Mouse (Mus musculus) adrenal gland, postnatal 25 days (tissue): ENCODE measurements around the gene Naaladl2. TPM values are rescaled to one million over a fixed set of nuclear protein-coding genes. Genes with fewer than 3 reads are reported as not detected.
"Not testable (repeated sequence)": the region's sequence is repeated elsewhere in the genome, so short reads cannot be mapped to it uniquely, and the experiment has no call there.

Experiments
- DNase-seq: peaks from one replicate; pipeline ENCODE4 v3.0.0; 2021; ENCODE audit warnings: mixed read lengths
- long read RNA-seq: library from polyadenylated mRNA; stranded (forward); transcript quantifications from one replicate; pipeline ENCODE4 v2.0.0, GENCODE M21; 2021
- total RNA-seq: library from RNA; stranded (reverse); gene quantifications from 2 replicates; pipeline ENCODE4 v1.2.3, GENCODE M21; 2021

Gene Naaladl2
- total RNA-seq, result 2.0 and 2.1 TPM in 2 replicates
- long read RNA-seq, partial matches to known transcripts, result 1 of 1 reads
- long read RNA-seq, other reads (novel, unspliced or antisense), result 0 of 1 reads

GRCm38 (mm10) chr3:25143555-25144311, at the start of gene Naaladl2:
Gene Naaladl2, minus strand, starts transcription at chr3:25144261.
- peak; percentile 71 for DNase-seq

GRCm38 (mm10) chr3:25151721-25152120, 7.7 kb upstream of the Naaladl2 start:
- no peak for DNase-seq

- no peak for DNase-seq
Measured at GRCm38 (mm10) chr3:25147271-25147670, 3.2 kb upstream of the Naaladl2 start.

GRCm38 (mm10) chr3:25144961-25145697, 1.1 kb upstream of the Naaladl2 start:
- no peak for DNase-seq

GRCm38 (mm10) chr3:25143111-25143510, 950 bp downstream of the Naaladl2 start:
- no peak for DNase-seq

- no peak for DNase-seq
Measured at GRCm38 (mm10) chr3:25131848-25132247, 12.2 kb downstream of the Naaladl2 start.

- no peak for DNase-seq
Measured at GRCm38 (mm10) chr3:25127864-25128263, 16.2 kb downstream of the Naaladl2 start.

- no peak for DNase-seq
Measured at GRCm38 (mm10) chr3:25124919-25125846, 18.9 kb downstream of the Naaladl2 start.

GRCm38 (mm10) chr3:25113107-25113506, 31.0 kb downstream of the Naaladl2 start:
- DNase-seq, result no peak

- no peak for DNase-seq
Measured at GRCm38 (mm10) chr3:25108997-25109396, 35.1 kb downstream of the Naaladl2 start.

- DNase-seq, result no peak
Measured at GRCm38 (mm10) chr3:25092986-25093385, 51.1 kb downstream of the Naaladl2 start.

- no peak for DNase-seq
Measured at GRCm38 (mm10) chr3:25075785-25076184, 68.3 kb downstream of the Naaladl2 start.

GRCm38 (mm10) chr3:25074266-25074665, 69.8 kb downstream of the Naaladl2 start:
- no peak for DNase-seq

GRCm38 (mm10) chr3:25073821-25074220, 70.2 kb downstream of the Naaladl2 start:
- no peak for DNase-seq

GRCm38 (mm10) chr3:25063217-25063616, 80.8 kb downstream of the Naaladl2 start:
- DNase-seq, result no peak

- no peak for DNase-seq
Measured at GRCm38 (mm10) chr3:25052975-25053374, 91.1 kb downstream of the Naaladl2 start.

- DNase-seq, result no peak
Measured at GRCm38 (mm10) chr3:25019972-25020371, 124.1 kb downstream of the Naaladl2 start.

- no peak for DNase-seq
Measured at GRCm38 (mm10) chr3:25010751-25011150, 133.3 kb downstream of the Naaladl2 start.

GRCm38 (mm10) chr3:25006802-25007201, 137.3 kb downstream of the Naaladl2 start:
- DNase-seq, result not testable (repeated sequence)

GRCm38 (mm10) chr3:24992577-24992976, 151.5 kb downstream of the Naaladl2 start:
- no peak for DNase-seq

GRCm38 (mm10) chr3:24992078-24992477, 152.0 kb downstream of the Naaladl2 start:
- no peak for DNase-seq

GRCm38 (mm10) chr3:24982111-24982510, 161.9 kb downstream of the Naaladl2 start:
- DNase-seq, result peak; percentile 4
